Mouse (Mus musculus) testis, adult 2 months (tissue): ENCODE results near the gene Eif4g1.

Source experiments
- CTCF ChIP-seq: fragments of 200-500 bp; IDR thresholded peaks from 2 replicates; pipeline ENCODE4 v1.5.1; 2012; ENCODE audit warnings: low read depth, mild to moderate bottlenecking, inconsistent platforms, low read length, moderate library complexity; ENCODE audit not compliant: control insufficient read depth, insufficient read depth, insufficient replicate concordance
- POLR2A ChIP-seq: fragments of 200-500 bp; IDR thresholded peaks from 2 replicates; pipeline ENCODE4 v1.6.1; 2012; ENCODE audit warnings: low read depth, mild to moderate bottlenecking, inconsistent platforms, low read length, moderate library complexity; ENCODE audit not compliant: control insufficient read depth

DNA sequence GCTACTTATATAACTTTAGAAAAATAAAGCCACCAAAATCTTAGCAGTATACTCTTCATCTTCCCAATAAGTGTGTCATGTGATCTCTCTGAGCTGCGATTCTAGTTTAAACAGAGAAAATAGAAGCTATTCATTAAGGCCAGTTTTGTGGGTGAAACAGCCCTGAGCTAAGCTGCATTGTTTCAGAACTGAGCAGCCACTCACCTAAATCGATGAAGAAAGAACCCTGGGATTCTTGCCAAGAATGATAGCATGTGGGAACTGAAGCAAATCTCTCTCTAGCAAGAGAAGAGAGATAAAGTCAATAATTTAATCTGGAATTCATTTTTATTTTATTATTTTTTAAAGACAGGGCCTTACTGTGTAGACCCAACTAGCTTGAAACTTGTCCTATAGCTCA is 44.9 kb upstream of the Eif4g1 start:
- TF ChIP-seq CTCF (no peak), POLR2A (no peak)
